Mouse (Mus musculus) liver, adult 2 months (tissue): ENCODE measurements at regions not wholly inside any gene's neighbourhood (a gene's known extent, or its start where the extent isn't known, plus 50 kb on each side); places are given as distances from the start of the nearest gene placed in this dataset.

Experiments used
- CTCF ChIP-seq: fragments of 200-500 bp; IDR thresholded peaks from 2 replicates; pipeline ENCODE4 v1.5.1; 2011; ENCODE audit warnings: low read depth, low read length, control low read depth
- POLR2A ChIP-seq: fragments of 200-500 bp; IDR thresholded peaks from 2 replicates; pipeline ENCODE4 v1.6.1; 2011; ENCODE audit warnings: low read length, control low read depth; ENCODE audit not compliant: insufficient read depth; ENCODE audit errors: extremely low read depth

GRCm38 (mm10) chr17:64425811-64426210 is 94.1 kb upstream of the Pja2 start:
- TF ChIP-seq CTCF (no peak), POLR2A (no peak)
